Mouse (Mus musculus) erythroblast, adult 5-6 weeks (primary cell): ENCODE results near the gene Mreg. TPM values are rescaled to one million over a fixed set of nuclear protein-coding genes. Genes with fewer than 3 reads are reported as not detected.

Experiments used
- ATAC-seq: replicated peaks from 2 replicates; pipeline ENCODE4 v1.8.0; 2016; ENCODE audit warnings: moderate number of reproducible peaks, mild to moderate bottlenecking, moderate TSS enrichment, inconsistent platforms; ENCODE audit not compliant: poor library complexity, low FRiP score, severe bottlenecking
- total RNA-seq, 2 experiments: library from RNA; stranded (forward) in 1 of 2; stranded (reverse) in 1 of 2; fragments of 150-400 nt in 1 of 2; fragments of 200-764, 138-1000 nt in 1 of 2; gene quantifications; 2 replicates each; pipeline versions ENCODE4 v1.2.3 to v1.2.4; 2015 to 2017; ENCODE audit warnings: low replicate concordance in 2 of 2

Gene Mreg
- total RNA-seq, 2 experiments from 2014 or later: not detected

GRCm38 (mm10) chr1:72198142-72198806 is 13.8 kb downstream of the Mreg start:
- ATAC-seq: no peak

DNA sequence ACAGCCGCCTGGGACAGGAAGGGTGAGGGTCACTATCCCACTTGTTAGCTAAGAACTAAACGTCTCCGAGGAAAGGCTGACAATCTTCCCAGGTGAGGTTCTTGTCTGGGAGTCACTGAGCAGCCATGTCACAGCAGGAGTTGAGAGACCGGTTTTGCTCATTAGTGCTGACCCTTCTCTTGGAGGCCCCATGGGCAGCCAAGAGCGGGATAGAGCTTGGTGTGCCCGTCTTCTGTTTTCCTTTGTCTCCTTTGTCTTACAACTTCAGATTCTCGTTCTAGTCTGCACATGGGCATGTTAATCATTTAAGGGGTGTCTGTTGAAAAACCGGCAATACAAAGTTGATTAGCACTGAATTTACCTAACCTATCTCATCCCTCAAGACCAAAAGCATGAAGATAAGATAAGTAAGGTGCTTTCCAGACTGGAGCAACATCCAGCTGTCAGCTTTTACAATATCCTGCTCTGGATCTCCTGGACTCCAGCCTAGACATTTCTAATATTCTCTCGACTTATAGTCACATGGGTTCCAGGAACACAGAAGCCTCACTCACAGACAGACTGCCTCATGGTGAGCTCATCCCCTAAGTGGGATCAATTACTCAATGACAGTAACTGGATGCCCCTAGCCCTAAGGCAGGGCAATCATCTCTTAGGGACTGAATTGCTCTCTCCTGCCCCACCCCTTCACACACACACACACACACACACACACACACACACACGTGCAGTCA is 15.3 kb downstream of the Mreg start:
- no peak for ATAC-seq

- ATAC-seq: no peak
These were observed 16.0 kb downstream of the Mreg start for GRCm38 (mm10) chr1:72196123-72196522.

GRCm38 (mm10) chr1:72191449-72191848 is 20.7 kb downstream of the Mreg start:
- ATAC-seq: no peak

- ATAC-seq: no peak
These were observed 23.9 kb downstream of the Mreg start for GRCm38 (mm10) chr1:72188142-72188738.

- ATAC-seq: no peak
These were observed 24.6 kb downstream of the Mreg start for GRCm38 (mm10) chr1:72187486-72187885.

DNA sequence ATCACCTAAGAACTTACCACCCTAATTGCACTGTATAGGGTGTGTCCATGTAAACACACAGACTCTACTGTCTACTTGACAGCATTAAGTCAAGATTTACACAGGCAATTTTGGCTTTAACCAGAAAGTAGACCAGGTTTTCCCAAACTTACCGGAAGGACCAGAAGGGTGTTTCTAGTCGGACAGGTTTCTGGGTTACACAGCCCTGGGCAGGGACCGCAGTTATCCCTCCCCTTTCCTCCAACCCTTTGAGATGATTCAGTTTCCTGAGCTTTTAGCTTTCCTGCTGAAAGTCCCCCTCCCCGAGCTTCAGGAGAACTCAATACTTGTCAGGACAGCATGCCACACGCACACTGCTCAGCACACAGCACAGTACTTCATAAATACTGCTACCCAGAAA is 26.0 kb downstream of the Mreg start:
- no peak for ATAC-seq

GRCm38 (mm10) chr1:72183554-72183953 is 28.6 kb downstream of the Mreg start:
- ATAC-seq: no peak

DNA sequence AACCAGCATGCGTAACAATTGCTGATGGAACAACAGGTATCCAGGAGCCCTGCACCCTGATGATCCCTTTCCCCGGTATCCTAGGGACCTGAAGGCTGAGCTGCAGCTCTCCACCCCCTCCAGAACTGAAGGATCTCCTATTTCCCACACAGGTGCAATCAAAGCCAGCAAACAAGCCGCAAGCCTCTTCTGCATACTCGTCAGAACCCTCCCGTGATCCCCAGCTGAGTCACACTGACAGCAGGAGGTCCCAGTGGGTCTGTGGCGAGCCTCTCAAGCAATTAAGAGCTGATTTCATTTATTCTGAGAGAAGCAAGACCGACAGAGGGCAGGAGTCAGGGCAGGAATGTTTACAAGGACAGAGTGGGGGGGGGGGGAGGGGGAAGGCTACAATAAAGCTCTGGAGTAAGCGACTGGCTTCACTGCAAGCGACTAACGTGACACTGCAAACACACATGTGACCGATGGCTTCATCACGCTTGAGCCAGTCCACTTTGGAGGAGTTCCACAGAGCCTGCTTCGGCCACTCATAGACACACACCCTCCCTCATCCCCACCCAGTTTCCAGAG is 29.1 kb downstream of the Mreg start:
- ATAC-seq: no peak

DNA sequence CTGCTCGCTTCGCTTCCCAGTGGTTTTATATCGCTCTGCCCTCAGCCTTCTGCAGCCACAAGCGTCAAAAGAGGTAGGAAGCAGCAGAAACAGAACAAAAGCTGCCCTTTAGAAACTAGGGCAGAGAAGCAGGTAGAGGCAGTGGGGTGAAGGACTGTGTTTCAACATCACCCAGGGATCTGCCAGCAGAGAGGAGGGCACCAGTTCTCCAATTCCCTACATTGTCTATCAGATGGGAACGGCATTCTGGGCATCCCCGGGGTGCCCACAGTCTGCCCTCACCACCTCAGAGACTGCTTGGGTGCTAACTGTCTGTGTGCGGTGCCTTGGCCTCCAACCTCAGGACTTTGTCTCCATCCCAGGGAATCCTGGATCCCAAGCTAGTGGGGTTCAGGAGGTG is 32.2 kb downstream of the Mreg start:
- no peak for ATAC-seq

- ATAC-seq: no peak
These were observed 35.9 kb downstream of the Mreg start for GRCm38 (mm10) chr1:72176239-72176638.

DNA sequence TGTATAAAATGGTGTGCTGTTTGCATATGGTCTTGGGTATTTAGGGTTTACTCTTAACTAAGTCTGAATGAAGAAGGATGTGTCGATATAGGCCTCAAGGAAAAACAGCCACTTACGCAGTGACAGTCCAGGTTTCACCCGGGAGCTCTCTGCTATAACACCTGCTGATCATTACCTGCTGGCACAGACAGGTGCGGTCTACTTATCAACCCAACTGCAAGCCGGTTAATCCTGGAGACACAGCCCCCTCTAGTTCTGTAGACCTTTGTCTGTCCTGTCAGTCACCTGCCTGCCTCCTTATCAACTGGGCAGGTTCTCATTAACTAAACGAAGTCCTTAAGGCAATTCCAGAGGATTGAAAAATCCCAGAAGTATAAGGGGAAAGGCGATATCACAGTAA is 37.9 kb downstream of the Mreg start:
- ATAC-seq: no peak

DNA sequence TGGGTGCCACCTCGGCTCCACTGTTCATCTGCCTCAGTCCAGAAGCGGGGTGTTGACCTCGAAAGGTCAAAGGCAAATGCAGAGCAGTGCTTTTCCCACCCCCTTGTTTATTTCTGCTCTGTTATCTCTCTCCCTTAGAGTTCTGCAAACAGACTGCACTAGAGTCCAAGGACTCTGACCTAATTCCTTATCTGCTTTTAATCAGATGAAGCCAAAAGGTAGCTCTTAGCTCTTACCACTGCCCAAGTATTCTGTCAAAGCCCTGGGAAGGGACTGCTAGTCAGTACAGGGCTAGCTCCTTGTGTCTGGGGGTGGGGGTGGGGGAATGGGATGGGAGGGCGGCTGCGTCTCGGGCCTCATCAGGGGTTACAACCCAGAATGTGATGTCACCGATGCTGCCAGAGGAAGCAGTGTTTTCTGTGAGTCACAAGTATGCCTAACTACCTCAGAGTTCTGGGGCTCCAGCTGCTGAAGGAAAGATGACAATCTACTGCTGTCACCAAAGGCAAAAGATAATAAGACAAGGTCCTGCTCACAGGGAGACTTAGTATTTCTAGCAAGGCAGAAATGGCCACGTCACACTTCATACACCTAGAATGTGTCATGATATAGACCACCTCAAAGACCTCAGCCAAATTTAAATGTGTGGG is 38.6 kb downstream of the Mreg start:
- no peak for ATAC-seq

GRCm38 (mm10) chr1:72172788-72173187 is 39.3 kb downstream of the Mreg start:
- ATAC-seq: no peak

- ATAC-seq: no peak
These were observed 40.9 kb downstream of the Mreg start for GRCm38 (mm10) chr1:72171001-72171860.

GRCm38 (mm10) chr1:72167024-72167423 is 45.1 kb downstream of the Mreg start:
- no peak for ATAC-seq

DNA sequence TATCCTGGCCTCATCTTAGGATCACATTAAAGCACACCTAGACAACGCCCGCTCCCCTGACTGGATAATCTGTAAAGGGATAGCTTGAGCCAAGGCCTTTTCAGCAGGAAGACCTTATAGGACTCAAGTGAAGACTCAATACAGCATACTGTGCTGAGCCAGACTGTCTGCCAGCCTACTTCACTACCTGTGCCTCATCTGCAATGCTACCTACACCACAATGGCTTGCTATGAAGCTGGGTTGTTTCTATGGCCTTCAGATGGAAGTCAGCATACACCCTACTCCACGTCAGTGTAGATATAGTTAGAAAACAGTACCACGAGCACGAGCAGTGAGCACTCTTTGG is 45.7 kb downstream of the Mreg start:
- ATAC-seq: no peak

DNA sequence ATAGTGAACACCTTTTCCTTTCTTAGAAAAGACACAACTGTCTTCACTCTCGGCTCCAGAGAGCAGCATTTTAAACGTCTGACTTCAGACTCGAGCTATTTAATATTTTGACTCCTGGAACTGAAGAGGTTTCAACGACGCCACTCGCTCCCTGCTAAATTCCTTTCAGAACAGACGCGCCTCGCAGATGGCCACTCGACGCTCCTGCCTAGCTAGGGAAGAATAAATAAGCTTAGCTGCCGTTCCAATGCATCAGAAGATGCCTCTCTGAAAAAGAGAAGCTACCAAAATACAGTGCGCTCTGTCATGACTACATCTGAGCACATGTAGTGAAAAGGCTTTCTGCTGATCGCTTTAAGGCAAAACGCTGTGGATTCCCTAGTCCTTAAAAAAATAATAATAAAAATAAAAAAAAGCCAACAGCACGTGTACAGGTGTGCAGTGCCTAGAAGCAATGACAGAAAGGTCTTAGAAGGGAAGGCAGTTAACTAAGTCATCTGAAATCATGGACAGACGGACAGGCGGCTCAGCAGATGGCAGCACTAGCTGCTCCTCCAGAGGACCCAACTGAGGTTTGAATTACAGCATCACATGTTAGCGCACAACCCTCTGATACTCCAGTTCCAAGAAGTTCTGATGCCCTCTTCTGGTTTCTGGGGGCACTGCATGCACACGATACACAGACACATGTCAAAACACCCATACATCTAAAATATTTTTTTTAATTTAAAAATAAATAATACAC is 46.2 kb downstream of the Mreg start:
- no peak for ATAC-seq

DNA sequence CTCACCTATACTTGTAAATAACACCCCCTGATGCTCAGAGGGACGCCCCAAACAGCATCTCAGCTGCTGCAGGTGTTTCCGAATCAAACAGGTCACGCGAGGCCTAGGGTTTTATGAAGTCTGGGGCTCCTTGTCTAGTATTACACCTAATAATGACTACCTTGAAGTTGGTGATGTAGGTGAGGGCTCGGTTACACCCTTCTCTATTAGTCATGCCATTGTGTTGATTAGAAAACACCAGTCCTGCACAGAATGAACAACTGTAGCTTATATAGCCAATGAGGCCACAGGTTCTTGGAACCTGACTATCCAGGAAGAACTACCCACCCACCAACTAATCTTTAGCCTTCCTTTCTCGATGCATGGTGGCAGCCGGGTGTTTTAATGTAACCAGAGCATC is 51.8 kb downstream of the Mreg start:
- ATAC-seq: no peak
